Mouse (Mus musculus): ENCODE results near the gene Ankrd17. TPM values are rescaled to one million over a fixed set of nuclear protein-coding genes. Genes with fewer than 3 reads are reported as not detected.
"Not testable (repeated sequence)": the region's sequence is repeated elsewhere in the genome, so short reads cannot be mapped to it uniquely, and the experiment has no call there.

Gene Ankrd17
- polyA plus RNA-seq, 1 experiment from 2014 or later = 32.3 TPM

GRCm38 (mm10) chr5:90298396-90298795 lies 68.0 kb downstream of the Ankrd17 start:
- Histone ChIP-seq H3K4me3 (no peak overlapping the region), H3K4me1 (no peaks in the 10 kb centered on the region), H3K9ac (replicated peaks) (no peak overlapping the region), H3K9me3 (no peaks in the 10 kb centered on the region), H3K27me3 (no peaks in the 10 kb centered on the region), H3K4me2 (replicated peaks) (no peak overlapping the region), H3K36me3 (peaks cover 26% of the 10 kb centered on the region), H3K27ac (replicated peaks) (no peak overlapping the region)
- WGBS = 95% methylated on average over 11 of the region's 11 CpGs
- no peak for ATAC-seq (ENCODE audit: low FRiP score, low read depth)

DNA sequence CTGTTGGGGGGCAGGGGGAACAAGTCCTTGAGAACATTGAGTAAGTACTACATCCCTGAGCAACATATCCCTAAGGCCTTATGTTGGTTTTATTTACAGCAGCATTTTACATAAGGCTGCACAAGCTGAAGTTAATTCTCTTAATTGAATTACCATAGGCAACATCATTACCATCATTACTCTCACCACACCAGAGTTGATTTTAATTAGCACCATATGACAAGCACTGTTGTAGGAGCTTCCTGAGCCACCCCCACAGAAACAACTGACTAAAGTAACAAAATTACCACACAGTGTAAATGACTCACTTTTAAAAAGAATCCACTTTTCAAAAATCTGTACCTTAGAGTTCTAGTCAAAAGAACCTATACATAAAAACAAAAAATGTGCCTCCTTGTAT lies 76.5 kb downstream of the Ankrd17 start:
- Histone ChIP-seq H3K27ac (replicated peaks) (no peak overlapping the region), H3K27me3 (no peaks in the 10 kb centered on the region), H3K9me3 (no peaks in the 10 kb centered on the region), H3K4me1 (no peaks in the 10 kb centered on the region), H3K4me2 (replicated peaks) (no peak overlapping the region), H3K36me3 (peaks cover 62% of the 10 kb centered on the region), H3K4me3 (no peak overlapping the region), H3K9ac (replicated peaks) (no peak overlapping the region)
- no peak for ATAC-seq (ENCODE audit: low FRiP score, low read depth)

DNA sequence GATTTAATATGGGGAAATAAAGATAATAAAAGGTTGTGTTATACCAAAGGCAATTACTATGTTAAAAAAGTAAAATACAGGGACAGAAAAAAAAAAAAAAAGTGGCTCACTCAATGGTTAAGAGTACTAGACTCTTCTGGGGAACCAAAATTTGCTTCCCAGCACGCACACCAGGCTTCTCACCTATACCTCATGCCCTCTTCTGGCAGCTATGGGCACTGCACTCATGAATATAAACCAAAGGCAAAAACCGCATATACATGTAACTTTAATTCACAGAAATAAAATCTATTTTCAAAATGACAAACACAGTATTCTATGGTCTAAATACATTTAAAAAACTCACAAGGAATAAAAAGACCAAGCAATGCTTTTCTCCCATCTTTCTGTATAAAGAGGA lies 79.8 kb downstream of the Ankrd17 start:
- H3K27me3 ChIP-seq = no peaks in the 10 kb centered on the region
- H3K4me2 ChIP-seq (replicated peaks) = no peak overlapping the region
- H3K36me3 ChIP-seq = peaks cover 62% of the 10 kb centered on the region
- no peaks in the 10 kb centered on the region for H3K9me3 ChIP-seq
- 79% methylated on average over 2 of the region's 2 CpGs for WGBS
- no peak overlapping the region for H3K4me3 ChIP-seq
- H3K9ac ChIP-seq (replicated peaks) = no peak overlapping the region
- ATAC-seq (ENCODE audit: low FRiP score, low read depth) = no peak
- no peak overlapping the region for H3K27ac ChIP-seq (replicated peaks)
- H3K4me1 ChIP-seq = no peaks in the 10 kb centered on the region

DNA sequence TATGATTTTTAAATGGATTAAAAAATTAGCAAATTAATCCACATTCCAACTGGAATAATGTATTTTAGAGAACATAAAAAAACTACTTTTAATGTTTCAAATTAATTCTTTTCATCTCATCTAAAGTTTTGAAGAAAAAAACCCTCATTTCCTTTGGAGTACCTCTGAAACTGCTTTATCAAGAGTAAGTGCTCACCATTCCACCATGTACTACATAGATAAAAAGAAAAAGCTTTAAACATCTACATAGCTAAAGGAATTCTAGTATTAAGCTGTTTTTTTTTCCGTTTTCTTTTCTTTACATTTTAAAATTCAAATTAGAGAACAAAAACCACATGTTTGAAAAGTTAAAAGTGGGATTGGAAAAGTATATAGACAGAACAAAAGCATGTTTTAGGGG lies 86.3 kb downstream of the Ankrd17 start:
- no peaks in the 10 kb centered on the region for H3K4me1 ChIP-seq
- no peak overlapping the region for H3K9ac ChIP-seq (replicated peaks)
- H3K27me3 ChIP-seq = no peaks in the 10 kb centered on the region
- WGBS = 90% methylated on average over 1 of the region's 1 CpGs
- peaks cover 38% of the 10 kb centered on the region for H3K36me3 ChIP-seq
- no peak overlapping the region for H3K4me2 ChIP-seq (replicated peaks)
- H3K27ac ChIP-seq (replicated peaks) = no peak overlapping the region
- ATAC-seq (ENCODE audit: low FRiP score, low read depth) = no peak
- H3K9me3 ChIP-seq = no peaks in the 10 kb centered on the region
- no peak overlapping the region for H3K4me3 ChIP-seq

DNA sequence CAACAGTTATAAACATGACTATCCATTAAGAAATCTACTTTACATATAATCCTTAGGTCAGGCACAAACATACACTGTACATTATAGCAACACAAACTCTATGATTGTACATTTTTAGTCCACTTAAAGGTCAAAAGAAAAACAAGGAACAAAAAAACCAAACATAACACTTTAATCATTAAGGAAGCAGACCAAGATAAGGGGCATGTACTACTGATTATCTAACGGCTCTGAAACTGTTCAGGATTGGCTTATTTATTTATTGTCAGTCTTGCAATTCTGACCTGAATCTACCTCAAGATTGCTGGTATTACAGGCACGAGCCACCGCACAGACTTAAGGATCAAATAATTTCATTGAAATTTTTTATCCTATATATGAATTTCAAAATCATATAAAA lies 87.0 kb downstream of the Ankrd17 start:
- no peak overlapping the region for H3K4me3 ChIP-seq
- no peak overlapping the region for H3K9ac ChIP-seq (replicated peaks)
- ATAC-seq (ENCODE audit: low FRiP score, low read depth) = no peak
- H3K36me3 ChIP-seq = peaks cover 33% of the 10 kb centered on the region
- H3K4me2 ChIP-seq (replicated peaks) = no peak overlapping the region
- no peaks in the 10 kb centered on the region for H3K4me1 ChIP-seq
- H3K9me3 ChIP-seq = no peaks in the 10 kb centered on the region
- no peak overlapping the region for H3K27ac ChIP-seq (replicated peaks)
- no peaks in the 10 kb centered on the region for H3K27me3 ChIP-seq
- 92% methylated on average over 3 of the region's 3 CpGs for WGBS

DNA sequence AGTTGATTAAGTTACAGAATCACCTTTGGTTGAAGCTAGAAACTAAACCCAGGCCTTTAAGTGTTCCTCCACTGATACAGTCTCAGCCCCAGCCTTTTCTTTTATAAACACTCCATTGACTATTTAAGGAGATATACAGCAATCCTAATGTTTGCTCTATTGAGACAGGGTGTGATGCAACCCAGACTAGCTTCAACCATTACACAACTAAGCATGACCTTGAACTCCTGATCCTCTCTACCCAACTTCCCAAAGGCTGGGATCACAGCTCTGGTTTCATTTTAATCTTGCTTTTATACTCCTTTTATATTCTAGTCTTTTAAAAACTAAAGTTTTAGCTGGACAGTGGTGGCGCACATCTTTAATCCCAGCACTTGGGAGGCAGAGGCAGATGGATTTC lies 88.9 kb downstream of the Ankrd17 start:
- H3K4me1 ChIP-seq = no peaks in the 10 kb centered on the region
- H3K9me3 ChIP-seq = no peaks in the 10 kb centered on the region
- no peak overlapping the region for H3K4me2 ChIP-seq (replicated peaks)
- H3K36me3 ChIP-seq = peaks cover 19% of the 10 kb centered on the region
- no peak overlapping the region for H3K4me3 ChIP-seq
- ATAC-seq (ENCODE audit: low FRiP score, low read depth) = no peak
- no peaks in the 10 kb centered on the region for H3K27me3 ChIP-seq
- no peak overlapping the region for H3K9ac ChIP-seq (replicated peaks)
- H3K27ac ChIP-seq (replicated peaks) = no peak overlapping the region
- WGBS = 98% methylated on average over 1 of the region's 1 CpGs

DNA sequence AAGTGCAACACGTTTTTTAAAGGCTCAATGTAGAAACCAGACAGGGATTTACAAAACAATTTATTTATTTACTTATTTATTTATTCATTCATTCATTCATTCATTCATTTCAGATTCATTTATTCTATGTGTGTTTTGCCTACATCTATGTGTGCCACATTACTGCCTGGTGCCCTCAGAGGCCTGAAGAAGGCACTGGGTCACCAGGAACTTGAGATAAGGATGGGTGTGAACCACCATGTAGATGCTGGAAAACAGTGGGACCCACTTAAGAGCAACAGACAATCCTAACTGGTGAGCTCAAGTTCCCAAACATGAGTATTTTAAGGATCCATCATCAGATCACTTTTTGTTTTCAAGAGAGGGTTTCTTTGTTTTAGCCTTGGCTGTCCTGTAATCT lies 91.6 kb downstream of the Ankrd17 start:
- H3K36me3 ChIP-seq = peaks cover 26% of the 10 kb centered on the region
- no peaks in the 10 kb centered on the region for H3K27me3 ChIP-seq
- H3K27ac ChIP-seq (replicated peaks) = no peak overlapping the region
- no peak overlapping the region for H3K9ac ChIP-seq (replicated peaks)
- H3K4me3 ChIP-seq = no peak overlapping the region
- H3K9me3 ChIP-seq = no peaks in the 10 kb centered on the region
- no peak overlapping the region for H3K4me2 ChIP-seq (replicated peaks)
- no peak for ATAC-seq (ENCODE audit: low FRiP score, low read depth)
- WGBS = 90% methylated on average over 1 of the region's 1 CpGs
- no peaks in the 10 kb centered on the region for H3K4me1 ChIP-seq

- 69% methylated on average over 2 of the region's 2 CpGs for WGBS
- H3K27me3 ChIP-seq; H3K27ac ChIP-seq (replicated peaks); H3K4me2 ChIP-seq (replicated peaks); H3K9ac ChIP-seq (replicated peaks); H3K4me3 ChIP-seq; H3K9me3 ChIP-seq; H3K4me1 ChIP-seq; ATAC-seq (ENCODE audit: low FRiP score, low read depth): not testable (repeated sequence)
- peaks cover 65% of the 10 kb centered on the region for H3K36me3 ChIP-seq
Observed at GRCm38 (mm10) chr5:90262230-90262629, 104.1 kb downstream of the Ankrd17 start.

- H3K9ac ChIP-seq (replicated peaks) = no peak overlapping the region
- WGBS = 95% methylated on average over 3 of the region's 3 CpGs
- no peak overlapping the region for H3K4me2 ChIP-seq (replicated peaks)
- H3K36me3 ChIP-seq = peaks cover 86% of the 10 kb centered on the region
- H3K4me1 ChIP-seq = no peaks in the 10 kb centered on the region
- no peaks in the 10 kb centered on the region for H3K9me3 ChIP-seq
- ATAC-seq (ENCODE audit: low FRiP score, low read depth) = no peak
- no peak overlapping the region for H3K27ac ChIP-seq (replicated peaks)
- H3K4me3 ChIP-seq = no peak overlapping the region
- H3K27me3 ChIP-seq = no peaks in the 10 kb centered on the region
Observed at GRCm38 (mm10) chr5:90257023-90257422, 109.4 kb downstream of the Ankrd17 start.

DNA sequence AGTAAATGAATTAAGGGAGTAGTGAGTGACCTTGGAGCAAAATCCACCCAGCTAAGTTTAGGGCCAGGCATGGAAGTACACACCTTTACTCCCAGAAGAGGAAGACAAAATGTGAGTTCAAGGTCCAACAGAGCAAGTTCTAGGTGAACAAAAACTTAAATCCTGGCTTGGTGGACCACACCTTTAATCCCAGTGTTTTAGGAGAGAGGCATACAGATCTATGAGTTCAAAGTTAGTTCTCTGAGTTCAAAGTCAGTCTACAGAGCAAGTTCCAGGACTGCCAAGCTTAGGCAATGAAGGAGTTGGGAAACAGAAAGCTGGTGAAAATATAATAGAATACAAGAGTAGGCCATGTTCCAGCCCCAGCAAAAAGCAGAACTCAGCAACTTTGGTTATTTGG lies 118.9 kb downstream of the Ankrd17 start:
- H3K9ac ChIP-seq (replicated peaks) = no peak overlapping the region
- no peak overlapping the region for H3K4me3 ChIP-seq
- no peak overlapping the region for H3K27ac ChIP-seq (replicated peaks)
- ATAC-seq (ENCODE audit: low FRiP score, low read depth) = no peak
- H3K4me2 ChIP-seq (replicated peaks) = no peak overlapping the region
- H3K36me3 ChIP-seq = peaks cover 73% of the 10 kb centered on the region
- H3K27me3 ChIP-seq = no peaks in the 10 kb centered on the region
- no peaks in the 10 kb centered on the region for H3K4me1 ChIP-seq
- H3K9me3 ChIP-seq = no peaks in the 10 kb centered on the region

DNA sequence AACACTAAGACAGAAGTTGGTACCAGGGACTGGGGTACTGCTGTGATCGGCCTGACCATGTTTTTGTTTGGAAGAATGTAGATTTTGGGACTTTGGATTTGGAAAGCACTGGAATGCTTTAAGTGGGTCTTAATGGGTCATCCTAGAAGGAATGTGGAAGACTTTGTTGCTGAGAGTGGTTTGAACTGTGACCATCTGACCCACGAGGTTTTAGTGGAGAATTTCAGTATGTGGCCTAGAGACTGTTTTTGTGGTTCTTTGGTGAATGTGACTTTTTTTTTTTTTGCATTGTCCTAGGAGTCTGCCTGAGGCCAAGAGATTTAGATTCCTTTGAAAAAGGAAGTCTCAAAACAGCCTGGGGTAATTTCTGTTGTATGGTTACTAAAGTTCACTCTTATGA lies 119.4 kb downstream of the Ankrd17 start:
- no peaks in the 10 kb centered on the region for H3K9me3 ChIP-seq
- no peaks in the 10 kb centered on the region for H3K27me3 ChIP-seq
- H3K4me1 ChIP-seq = no peaks in the 10 kb centered on the region
- 82% methylated on average over 2 of the region's 2 CpGs for WGBS
- H3K27ac ChIP-seq (replicated peaks) = no peak overlapping the region
- ATAC-seq (ENCODE audit: low FRiP score, low read depth) = no peak
- no peak overlapping the region for H3K4me3 ChIP-seq
- H3K4me2 ChIP-seq (replicated peaks) = no peak overlapping the region
- no peak overlapping the region for H3K9ac ChIP-seq (replicated peaks)
- peaks cover 75% of the 10 kb centered on the region for H3K36me3 ChIP-seq

- Histone ChIP-seq H3K36me3 (peaks cover 75% of the 10 kb centered on the region), H3K27ac (replicated peaks) (no peak overlapping the region), H3K9me3 (no peaks in the 10 kb centered on the region), H3K4me2 (replicated peaks) (no peak overlapping the region), H3K4me1 (no peaks in the 10 kb centered on the region), H3K27me3 (no peaks in the 10 kb centered on the region), H3K4me3 (no peak overlapping the region), H3K9ac (replicated peaks) (no peak overlapping the region)
- WGBS = 88% methylated on average over 4 of the region's 4 CpGs
- ATAC-seq (ENCODE audit: low FRiP score, low read depth) = no peak
Observed at GRCm38 (mm10) chr5:90246567-90246966, 119.8 kb downstream of the Ankrd17 start.

- Histone ChIP-seq H3K36me3 (peaks cover 70% of the 10 kb centered on the region), H3K27me3 (no peaks in the 10 kb centered on the region), H3K4me2 (replicated peaks) (no peak overlapping the region), H3K27ac (replicated peaks) (no peak overlapping the region), H3K4me3 (no peak overlapping the region), H3K9ac (replicated peaks) (no peak overlapping the region), H3K9me3 (no peaks in the 10 kb centered on the region), H3K4me1 (no peaks in the 10 kb centered on the region)
- WGBS = 83% methylated on average over 4 of the region's 4 CpGs
- no peak for ATAC-seq (ENCODE audit: low FRiP score, low read depth)
Observed at GRCm38 (mm10) chr5:90245416-90245815, 121.0 kb downstream of the Ankrd17 start.
